Mouse (Mus musculus): Measurements from ENCODE around the gene Ppp1r3d.

The Ppp1r3d gene

DNA sequence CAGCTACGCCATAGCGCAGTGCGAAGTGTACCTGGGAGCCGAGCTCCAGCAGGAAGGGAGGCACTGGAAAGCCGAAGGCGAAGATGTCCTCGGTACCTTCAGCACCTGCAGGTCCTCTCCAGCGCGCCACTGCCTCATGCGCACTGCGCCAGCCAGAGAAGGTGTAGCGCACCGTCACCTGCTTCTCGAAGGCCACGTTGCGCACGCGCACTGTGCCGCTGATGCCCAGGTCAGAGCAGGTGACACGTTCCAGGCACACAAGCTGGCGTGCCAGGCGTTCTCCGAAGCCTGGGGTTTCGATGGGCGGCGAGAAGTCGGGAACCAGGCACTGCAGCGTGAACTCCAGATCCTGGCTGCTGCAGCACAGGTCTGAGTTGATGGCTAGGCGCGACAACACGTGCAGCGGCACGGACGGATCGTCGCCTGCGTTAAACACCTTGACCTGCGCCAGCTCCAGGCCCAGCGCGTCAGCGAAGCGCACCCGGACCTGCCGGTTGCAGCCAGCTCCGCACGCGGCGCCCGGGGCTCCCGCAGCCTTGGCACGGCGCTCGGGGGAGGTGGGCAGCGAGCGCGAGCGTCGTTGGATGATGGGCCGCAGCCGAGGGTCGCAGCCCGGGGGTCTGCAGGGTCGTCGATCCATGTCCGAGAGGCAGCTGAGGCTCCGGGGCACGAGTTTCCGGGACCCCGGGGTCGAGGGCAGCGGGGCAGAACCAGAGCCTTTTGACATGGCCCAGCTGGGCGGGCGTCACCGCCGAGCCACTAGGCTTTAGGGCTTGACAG lies 601 bp downstream of the Ppp1r3d start:
- DNase-seq: peak; percentile 31 to 46

DNA sequence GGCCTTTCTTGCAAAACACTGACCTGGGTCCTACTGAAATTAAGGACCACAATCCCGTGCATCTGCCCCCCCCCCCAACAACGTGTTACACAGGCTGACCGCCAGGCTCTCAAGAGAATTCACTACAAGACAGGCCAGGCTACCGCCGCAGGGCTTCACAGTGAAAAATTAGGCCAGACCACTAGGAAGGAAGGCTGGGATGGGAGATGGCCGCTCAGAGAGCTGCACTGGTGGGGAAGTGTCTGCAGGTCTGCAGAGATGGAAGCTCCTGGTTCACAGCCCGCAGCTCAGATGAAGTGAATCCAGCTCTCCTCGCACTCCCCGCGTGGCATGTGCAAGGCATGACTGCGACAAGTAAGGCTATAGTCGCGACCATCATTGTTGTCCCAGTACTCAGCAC lies 1.2 kb downstream of the Ppp1r3d start:
- no peak for DNase-seq

DNA sequence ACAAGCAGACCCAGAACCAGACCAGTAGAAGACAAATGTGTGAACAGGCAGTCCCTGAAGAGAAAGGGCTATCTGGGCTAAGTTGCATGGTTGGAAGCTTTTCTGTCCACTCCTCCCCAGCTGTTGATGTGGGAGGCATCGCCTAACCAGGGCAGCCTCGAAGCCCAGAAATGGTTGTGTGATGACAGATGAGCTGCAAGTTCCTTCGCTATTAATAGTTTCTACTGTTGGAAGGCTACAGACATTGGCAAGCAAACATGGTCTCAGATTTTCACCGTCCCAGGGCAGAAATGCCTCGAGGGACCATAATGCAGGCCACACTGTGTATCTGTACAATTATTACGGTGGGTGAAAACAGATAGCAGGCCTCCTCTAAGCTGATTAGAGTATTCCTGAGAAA lies 1.7 kb downstream of the Ppp1r3d start:
- no peak for DNase-seq

DNA sequence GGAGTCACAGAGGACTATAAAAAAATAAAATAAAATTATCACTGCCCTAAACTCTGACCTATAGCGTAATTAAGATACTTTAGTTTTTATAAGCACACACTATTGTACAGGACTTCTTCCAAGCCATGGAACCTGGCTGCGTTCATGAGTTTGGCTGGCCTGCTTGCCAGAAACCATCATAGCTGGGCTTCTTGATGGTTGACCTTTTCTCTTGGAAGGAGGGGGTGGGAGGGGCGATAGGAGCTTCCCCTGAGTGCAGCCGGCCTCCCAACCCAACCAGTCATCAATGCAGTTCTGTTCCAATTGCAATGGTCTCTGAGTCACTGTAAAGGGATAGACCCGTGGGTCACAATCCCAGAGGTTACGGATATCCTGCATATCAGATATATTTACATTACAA lies 4.0 kb downstream of the Ppp1r3d start:
- DNase-seq: no peak

DNA sequence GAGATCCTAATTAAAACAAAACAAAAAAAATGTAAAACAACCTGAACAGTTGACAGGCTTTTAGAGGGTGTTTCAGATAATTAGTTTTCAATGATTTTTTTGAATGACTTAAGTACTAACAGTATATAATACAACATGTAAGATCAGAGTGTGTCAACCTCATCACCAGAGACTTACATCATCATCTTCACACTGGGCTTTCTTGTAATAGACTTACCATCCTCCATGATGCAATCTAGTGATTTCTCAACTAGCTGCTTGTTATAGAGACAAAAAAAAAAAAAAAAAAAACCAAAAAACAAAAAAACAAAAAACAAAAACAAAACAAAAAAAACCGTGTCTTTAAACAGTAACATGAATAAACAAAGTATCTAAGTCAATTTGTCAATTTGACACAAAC lies 5.2 kb downstream of the Ppp1r3d start:
- DNase-seq: no peak

DNA sequence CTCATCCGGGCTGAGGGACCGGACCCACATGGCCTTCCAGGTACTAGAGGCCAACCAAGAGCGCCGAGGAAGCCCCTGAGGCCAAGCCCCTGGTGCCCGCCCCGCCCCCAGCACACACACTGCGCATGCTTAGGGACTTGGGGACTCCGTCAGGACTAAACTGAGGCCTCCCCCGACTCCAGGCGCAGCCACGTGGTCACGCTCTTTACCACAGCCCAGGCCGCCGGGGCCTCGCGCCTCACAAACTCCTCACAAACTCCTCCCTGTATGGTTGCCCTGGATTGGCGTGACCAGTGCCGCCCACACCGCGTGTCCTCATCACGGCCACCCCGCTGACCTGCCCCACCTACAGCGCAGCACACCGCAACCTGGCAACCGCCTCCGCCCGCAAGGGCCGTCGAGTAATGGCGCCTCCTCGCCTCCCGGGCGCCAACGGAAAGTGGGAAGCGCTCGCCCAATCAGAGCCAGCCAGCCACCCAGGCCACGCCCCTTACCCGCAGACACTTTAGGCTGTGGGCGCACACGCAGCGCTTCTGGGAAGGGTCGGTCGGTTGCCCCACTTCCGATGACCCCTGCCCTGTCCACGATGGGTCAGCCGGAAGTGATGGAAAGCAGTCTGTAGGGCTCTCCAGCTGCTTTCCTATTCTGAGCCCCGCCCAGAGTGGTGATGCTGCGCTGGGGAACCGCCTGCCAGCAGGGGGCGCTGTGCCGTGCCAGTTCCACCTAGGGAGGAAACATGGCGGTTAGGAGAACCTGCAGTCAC lies 7.0 kb downstream of the Ppp1r3d start, which contains the start of gene Sycp2:
Gene Sycp2, minus strand, starts transcription at position 633 of the 763 bp plus-strand sequence.
- DNase-seq: no peak

Data from cerebellum, postnatal 36 days (tissue).